Mouse (Mus musculus): ENCODE measurements at regions not wholly inside any gene's neighbourhood (a gene's known extent, or its start where the extent isn't known, plus 50 kb on each side); places are given as distances from the start of the nearest gene placed in this dataset.

DNA sequence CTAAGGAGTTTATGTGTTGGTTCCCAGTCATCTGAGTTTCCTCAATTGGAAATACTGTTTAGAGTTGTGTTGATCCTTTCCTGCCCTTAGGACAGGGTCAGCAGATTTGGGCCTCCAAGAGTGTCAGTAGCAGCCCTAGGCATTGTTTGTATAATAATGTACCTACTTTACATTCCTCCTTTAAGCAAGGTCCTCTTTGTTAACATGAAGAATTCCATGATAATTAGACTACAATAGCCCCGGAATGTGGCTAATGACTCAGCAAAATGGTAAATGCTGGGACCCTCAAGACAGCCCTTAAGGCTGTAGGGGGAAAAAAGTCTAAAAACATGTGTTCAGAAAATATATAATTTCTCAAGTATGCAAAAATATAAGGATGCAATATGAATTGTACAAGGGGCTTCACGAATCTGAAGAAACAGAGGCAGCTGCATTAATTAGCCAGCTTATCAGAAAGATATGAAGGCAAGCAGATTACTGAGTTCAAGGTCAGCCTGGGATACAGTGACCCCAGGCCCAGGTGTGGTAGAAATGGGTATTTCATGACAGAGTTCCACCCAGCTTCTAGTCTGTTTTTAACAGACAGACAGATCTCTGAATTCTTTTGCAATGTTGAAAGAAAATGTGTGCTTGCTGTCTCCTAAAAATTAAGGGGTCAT is 80.1 kb upstream of the Ptprk start:
- no peak for DNase-seq (ENCODE audit: low spot score in 2 of 2)

DNA sequence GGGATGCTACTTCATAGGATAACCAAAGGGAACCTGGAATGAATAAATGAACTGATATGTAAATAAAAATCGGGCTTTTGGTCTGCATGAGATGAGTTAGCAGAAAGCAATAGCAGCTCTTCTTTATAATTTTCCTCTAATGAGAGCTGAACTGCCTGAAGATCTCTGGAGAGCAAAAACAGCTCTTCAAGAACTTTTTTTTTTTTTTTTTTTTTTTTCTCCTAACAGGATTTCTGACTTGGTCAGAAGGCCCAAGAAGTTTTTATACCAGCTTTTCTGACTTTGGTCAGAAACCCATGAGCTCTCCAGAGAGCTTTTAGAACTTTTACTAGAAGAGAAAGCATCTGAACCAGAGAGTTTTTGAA is 79.6 kb upstream of the Ptprk start:
- DNase-seq (ENCODE audit: low spot score in 2 of 2) = no peak

DNA sequence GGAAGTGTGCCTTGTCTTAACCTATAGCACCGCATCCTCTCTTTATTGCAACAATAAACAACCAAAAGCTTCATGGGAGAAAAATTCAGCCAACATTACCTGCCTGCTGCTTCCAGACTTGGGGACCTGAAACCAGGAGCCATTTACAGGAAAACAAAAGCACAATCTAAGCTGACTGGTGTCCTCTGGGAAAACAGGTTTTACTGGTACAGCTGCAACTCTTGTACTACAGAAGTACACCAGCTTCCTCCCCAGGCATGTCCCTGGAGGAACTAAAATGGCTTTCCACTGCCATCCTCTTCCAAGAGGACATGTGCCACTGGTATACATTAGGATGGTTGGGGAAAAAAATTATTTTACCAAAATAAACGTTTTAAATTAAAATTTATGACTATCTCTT is 63.9 kb upstream of the Ptprk start:
- DNase-seq (ENCODE audit: low spot score in 2 of 2) = no peak

DNA sequence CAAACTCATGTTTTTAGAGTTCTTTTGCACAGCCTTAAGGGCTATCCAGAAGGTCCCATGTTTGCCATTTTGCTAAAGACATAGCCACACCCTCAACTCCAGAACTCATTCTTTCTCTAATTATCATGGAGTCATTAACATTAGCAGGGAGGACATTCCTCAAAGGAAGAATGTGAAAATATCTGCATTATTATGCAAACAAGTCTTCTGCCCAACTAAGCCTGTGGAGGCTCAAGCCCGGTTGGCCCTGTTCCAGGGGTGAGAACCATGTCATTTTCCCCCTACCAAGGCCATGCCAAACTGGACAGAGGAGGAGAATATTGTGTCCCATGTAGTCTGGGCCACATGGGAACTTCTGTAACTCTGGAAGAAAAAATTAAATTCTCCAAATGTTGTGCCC is 62.5 kb upstream of the Ptprk start:
- no peak for DNase-seq (ENCODE audit: low spot score in 2 of 2)

DNA sequence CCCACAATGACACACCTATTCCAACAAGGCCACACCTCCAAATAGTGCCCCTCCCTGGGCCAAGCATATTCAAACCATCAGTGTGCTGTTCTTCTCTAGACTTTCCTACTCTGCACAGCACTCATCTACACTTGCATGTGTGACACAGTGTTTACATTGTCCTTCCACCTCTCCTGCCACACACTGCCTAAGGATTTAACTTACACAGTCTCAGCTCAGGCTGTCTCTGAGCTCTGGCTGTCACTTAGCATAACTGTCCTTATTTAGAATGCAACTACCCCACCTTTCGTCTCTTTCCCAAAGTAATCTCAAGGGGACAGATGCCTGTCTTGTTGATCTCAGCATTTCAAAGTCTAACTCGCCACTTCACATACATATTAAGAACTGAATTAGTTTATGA is 61.2 kb upstream of the Ptprk start:
- no peak for DNase-seq (ENCODE audit: low spot score in 2 of 2)

DNA sequence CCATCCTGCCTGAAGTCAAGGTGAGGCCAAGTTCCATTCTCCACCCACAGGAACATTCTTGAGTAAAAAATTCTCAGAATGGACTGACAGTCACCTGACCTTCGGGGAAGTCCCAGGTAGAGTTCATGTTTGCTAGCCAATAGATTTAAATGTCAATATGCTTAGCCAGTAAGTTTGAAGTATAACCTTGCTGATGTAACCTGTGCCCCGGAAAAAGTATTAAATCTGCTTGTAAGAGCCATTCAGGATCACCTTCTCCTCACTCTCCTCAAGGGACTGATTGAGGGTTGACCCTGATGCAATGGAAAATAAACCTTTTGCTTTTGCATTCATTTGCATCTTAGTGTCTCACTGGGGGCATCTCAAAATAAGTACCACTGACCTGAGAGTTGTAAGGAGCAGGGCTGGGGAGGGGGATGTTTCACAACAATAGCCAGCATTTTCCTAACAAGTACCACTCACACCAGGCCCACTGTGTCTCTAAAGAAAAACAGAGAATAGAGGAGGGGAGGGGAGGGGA is 60.3 kb upstream of the Ptprk start:
- DNase-seq (ENCODE audit: low spot score in 2 of 2) = no peak
